Mouse (Mus musculus): ENCODE data around the gene Olfr1113. TPM values are rescaled to one million over a fixed set of nuclear protein-coding genes. Genes with fewer than 3 reads are reported as not detected.
"Not testable (repeated sequence)": the region's sequence is repeated elsewhere in the genome, so short reads cannot be mapped to it uniquely, and the experiment has no call there.

Olfr1113 gene
- not detected in 2 replicates for polyA plus RNA-seq (2015; fragmentation: Nextera tagmentation; extraction: Ambion mirVana)

DNA sequence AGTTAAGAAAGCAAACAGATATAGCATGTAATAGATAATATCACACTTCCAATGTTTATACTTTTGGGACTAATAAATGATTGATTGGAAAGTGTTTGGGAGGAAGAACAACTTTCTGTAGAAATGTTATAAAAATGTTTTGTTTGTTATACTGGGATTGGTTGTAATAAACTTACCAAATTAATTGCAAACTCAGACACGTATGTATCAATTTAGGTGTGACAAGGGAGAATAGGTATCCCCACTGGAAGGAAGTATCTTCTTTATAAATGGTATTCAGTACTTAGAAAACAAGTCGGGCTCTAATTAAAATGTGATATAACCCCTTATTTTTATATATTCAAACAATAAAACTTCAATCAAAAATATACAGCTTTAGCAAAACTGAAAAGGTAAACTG is at the start of gene Olfr1113:
Gene Olfr1113, plus strand, starts transcription at position 301 of the 400 bp plus-strand sequence.
- no peak within 1 kb of the TSS for H3K9ac ChIP-seq (replicated peaks)
- H3K27me3 ChIP-seq (replicated peaks) = no peaks in the 10 kb centered on the region
- no peak for ATAC-seq (ENCODE audit: low FRiP score)
- no peak within 1 kb of the TSS for H3K4me2 ChIP-seq
- no peaks in the 10 kb centered on the region for H3K9me3 ChIP-seq (replicated peaks)
- H3K27ac ChIP-seq (replicated peaks) = no peak within 1 kb of the TSS
- no peaks in the 10 kb centered on the region for H3K4me1 ChIP-seq
- 92% methylated on average over 2 of the region's 2 CpGs for WGBS
- no peaks in the 10 kb centered on the region for H3K36me3 ChIP-seq
- no peak within 1 kb of the TSS for H3K4me3 ChIP-seq (replicated peaks)

DNA sequence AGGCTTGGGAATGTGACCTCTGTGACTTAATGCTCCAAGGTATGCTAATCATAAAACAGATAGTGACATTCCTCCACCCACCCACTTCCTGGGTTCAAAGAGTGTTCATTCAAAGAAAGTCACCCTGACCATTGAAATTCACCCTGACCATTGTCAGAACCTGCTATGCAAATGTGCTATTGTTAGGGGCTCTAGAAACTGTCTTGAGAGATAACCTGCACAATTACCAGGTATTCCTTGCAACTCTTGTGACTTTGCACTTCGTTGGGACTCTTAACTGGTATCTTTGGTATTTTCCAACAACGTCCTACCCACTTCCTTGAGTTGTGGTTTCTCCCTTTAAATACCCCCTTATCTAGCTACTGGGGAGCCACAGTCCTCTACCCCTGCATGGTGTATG is 41.0 kb upstream of the Olfr1113 start:
- H3K9ac ChIP-seq (replicated peaks); H3K27me3 ChIP-seq (replicated peaks); ATAC-seq (ENCODE audit: low FRiP score); H3K4me1 ChIP-seq; H3K27ac ChIP-seq (replicated peaks); H3K4me3 ChIP-seq (replicated peaks); H3K9me3 ChIP-seq (replicated peaks); H3K4me2 ChIP-seq; H3K36me3 ChIP-seq: not testable (repeated sequence)
- WGBS = 79% methylated on average over 2 of the region's 2 CpGs

DNA sequence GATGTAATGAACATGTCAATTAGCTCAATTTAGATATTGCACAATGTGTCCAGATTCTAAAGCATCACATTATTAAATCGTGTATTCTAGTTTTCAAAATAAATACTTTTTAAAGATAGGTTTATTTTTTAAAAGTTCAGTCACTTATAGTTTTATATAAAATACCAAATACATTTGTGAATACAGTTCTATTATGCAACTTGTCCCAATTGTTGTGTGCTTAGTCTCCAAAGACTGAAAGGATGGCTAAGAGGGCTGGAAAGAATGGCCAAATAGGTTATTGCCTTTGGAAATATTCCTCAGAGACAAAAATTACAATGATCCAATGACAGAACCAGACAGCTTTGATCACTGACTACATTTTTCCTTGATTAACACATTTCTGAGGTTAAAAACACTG is 21.3 kb upstream of the Olfr1113 start, which contains the start of gene Olfr1112:
Gene Olfr1112, plus strand, starts transcription at position 301 of the 400 bp plus-strand sequence.
- H3K27ac ChIP-seq (replicated peaks) = no peak within 1 kb of the TSS
- H3K27me3 ChIP-seq (replicated peaks) = no peaks in the 10 kb centered on the region
- no peak within 1 kb of the TSS for H3K4me3 ChIP-seq (replicated peaks)
- no peak within 1 kb of the TSS for H3K4me2 ChIP-seq
- no peak for ATAC-seq (ENCODE audit: low FRiP score)
- no peaks in the 10 kb centered on the region for H3K36me3 ChIP-seq
- H3K9ac ChIP-seq (replicated peaks) = no peak within 1 kb of the TSS
- no peaks in the 10 kb centered on the region for H3K9me3 ChIP-seq (replicated peaks)
- no peaks in the 10 kb centered on the region for H3K4me1 ChIP-seq
- WGBS = 89% methylated on average over 1 of the region's 1 CpGs

DNA sequence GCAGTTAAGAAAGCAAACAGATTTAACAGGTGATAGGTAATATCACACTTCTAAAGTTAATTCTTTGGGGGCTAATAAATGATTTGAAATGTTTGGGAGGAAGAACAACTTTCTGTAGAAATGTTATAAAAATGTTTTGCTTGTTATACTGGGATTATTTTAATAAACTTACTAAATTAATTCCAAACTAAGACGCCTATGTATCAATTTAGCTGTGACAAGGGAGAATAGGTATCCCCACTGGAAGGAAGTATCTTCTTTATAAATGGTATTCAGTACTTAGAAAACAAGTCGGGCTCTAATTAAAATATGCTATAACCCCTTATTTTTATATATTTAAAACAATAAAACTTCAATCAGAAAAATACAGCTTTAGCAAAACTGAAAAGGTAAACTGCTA is 38.9 kb downstream of the Olfr1113 start, which contains the start of gene Olfr1115:
Gene Olfr1115, plus strand, starts transcription at position 301 of the 400 bp plus-strand sequence.
- Histone ChIP-seq H3K4me2 (no peak within 1 kb of the TSS), H3K36me3 (no peaks in the 10 kb centered on the region), H3K27ac (replicated peaks) (no peak within 1 kb of the TSS), H3K9ac (replicated peaks) (no peak within 1 kb of the TSS), H3K4me1 (no peaks in the 10 kb centered on the region), H3K4me3 (replicated peaks) (no peak within 1 kb of the TSS), H3K9me3 (replicated peaks) (no peaks in the 10 kb centered on the region), H3K27me3 (replicated peaks) (no peaks in the 10 kb centered on the region)
- no peak for ATAC-seq (ENCODE audit: low FRiP score)
- WGBS = 89% methylated on average over 2 of the region's 2 CpGs

Small RNA genes lying within 50 kb of the gene (microRNA-seq; reads per million reads assigned to microRNA genes)
- not detected for gene Gm27438

Other genes with a start within 250 kb of the Olfr1113 start
- gene Olfr1099, start 248.3 kb upstream of the Olfr1113 start, polyA plus RNA-seq (2015; fragmentation: Nextera tagmentation; extraction: Ambion mirVana) = not detected in 2 replicates
- gene Olfr1100, start 229.0 kb upstream of the Olfr1113 start, polyA plus RNA-seq (2015; fragmentation: Nextera tagmentation; extraction: Ambion mirVana) = not detected in 2 replicates
- not detected in 2 replicates for gene Olfr1101, start 217.7 kb upstream of the Olfr1113 start, polyA plus RNA-seq (2015; fragmentation: Nextera tagmentation; extraction: Ambion mirVana)
- not detected in 2 replicates for gene Olfr1102, start 210.6 kb upstream of the Olfr1113 start, polyA plus RNA-seq (2015; fragmentation: Nextera tagmentation; extraction: Ambion mirVana)
- not detected in 2 replicates for gene Olfr1104, start 181.9 kb upstream of the Olfr1113 start, polyA plus RNA-seq (2015; fragmentation: Nextera tagmentation; extraction: Ambion mirVana)
- not detected in 2 replicates for gene Olfr1105, start 172.4 kb upstream of the Olfr1113 start, polyA plus RNA-seq (2015; fragmentation: Nextera tagmentation; extraction: Ambion mirVana)
- not detected in 2 replicates for gene Olfr1106, start 156.7 kb upstream of the Olfr1113 start, polyA plus RNA-seq (2015; fragmentation: Nextera tagmentation; extraction: Ambion mirVana)
- gene Olfr1107, start 133.2 kb upstream of the Olfr1113 start, polyA plus RNA-seq (2015; fragmentation: Nextera tagmentation; extraction: Ambion mirVana) = not detected in 2 replicates
- gene Olfr1109, start 113.0 kb upstream of the Olfr1113 start, polyA plus RNA-seq (2015; fragmentation: Nextera tagmentation; extraction: Ambion mirVana) = not detected in 2 replicates
- gene Olfr259, start 94.4 kb upstream of the Olfr1113 start, polyA plus RNA-seq (2015; fragmentation: Nextera tagmentation; extraction: Ambion mirVana) = not detected in 2 replicates
- not detected in 2 replicates for gene Olfr1110, start 68.7 kb upstream of the Olfr1113 start, polyA plus RNA-seq (2015; fragmentation: Nextera tagmentation; extraction: Ambion mirVana)
- gene Olfr1111, start 56.3 kb upstream of the Olfr1113 start, polyA plus RNA-seq (2015; fragmentation: Nextera tagmentation; extraction: Ambion mirVana) = not detected in 2 replicates
- gene Olfr1112, start 21.2 kb upstream of the Olfr1113 start, polyA plus RNA-seq (2015; fragmentation: Nextera tagmentation; extraction: Ambion mirVana) = not detected in 2 replicates
- gene Olfr1115, start 39.0 kb downstream of the Olfr1113 start, polyA plus RNA-seq (2015; fragmentation: Nextera tagmentation; extraction: Ambion mirVana) = not detected in 2 replicates
- not detected in 2 replicates for gene Olfr1116, start 58.6 kb downstream of the Olfr1113 start, polyA plus RNA-seq (2015; fragmentation: Nextera tagmentation; extraction: Ambion mirVana)
- gene Olfr1118, start 98.6 kb downstream of the Olfr1113 start, polyA plus RNA-seq (2015; fragmentation: Nextera tagmentation; extraction: Ambion mirVana) = not detected in 2 replicates
- not detected in 2 replicates for gene Olfr1120, start 145.8 kb downstream of the Olfr1113 start, polyA plus RNA-seq (2015; fragmentation: Nextera tagmentation; extraction: Ambion mirVana)
- gene Olfr1121, start 160.9 kb downstream of the Olfr1113 start, polyA plus RNA-seq (2015; fragmentation: Nextera tagmentation; extraction: Ambion mirVana) = not detected in 2 replicates
- not detected in 2 replicates for gene Olfr1122, start 176.9 kb downstream of the Olfr1113 start, polyA plus RNA-seq (2015; fragmentation: Nextera tagmentation; extraction: Ambion mirVana)
- gene Olfr1123, start 207.7 kb downstream of the Olfr1113 start, polyA plus RNA-seq (2015; fragmentation: Nextera tagmentation; extraction: Ambion mirVana) = not detected in 2 replicates
- gene Olfr1124, start 221.3 kb downstream of the Olfr1113 start, polyA plus RNA-seq (2015; fragmentation: Nextera tagmentation; extraction: Ambion mirVana) = 0.10 TPM in 1 of 2 replicates, not detected in the other
- gene Olfr1126, start 245.0 kb downstream of the Olfr1113 start, polyA plus RNA-seq (2015; fragmentation: Nextera tagmentation; extraction: Ambion mirVana) = not detected in 2 replicates

All from neural tube, embryonic 15.5 days (tissue).